Mouse (Mus musculus) liver, adult 2 months (tissue): Measurements from ENCODE around the gene Kdm5a. TPM values are rescaled to one million over a fixed set of nuclear protein-coding genes. Genes with fewer than 3 reads are reported as not detected.

Source experiments
- DNase-seq: peaks from one replicate; pipeline ENCODE4 v3.0.0-alpha.2; 2011; ENCODE audit warnings: low read depth, low spot score; ENCODE audit errors: extremely low read depth
- H3K27ac ChIP-seq: fragments of 200-500 bp; replicated peaks from 2 replicates; pipeline ENCODE4 v1.5.1; 2012; ENCODE audit warnings: low read depth, mild to moderate bottlenecking, control low read depth, inconsistent platforms, low read length; ENCODE audit not compliant: insufficient read depth
- H3K27me3 ChIP-seq: fragments of 200-500 bp; 2 replicates; pipeline ENCODE4 v1.6.1; 2012; ENCODE audit warnings: mild to moderate bottlenecking, moderate library complexity, low read length, inconsistent platforms; ENCODE audit not compliant: control insufficient read depth, insufficient read depth
- H3K36me3 ChIP-seq: fragments of 200-500 bp; 2 replicates; pipeline ENCODE4 v1.6.1; 2012; ENCODE audit warnings: low read length, inconsistent platforms; ENCODE audit not compliant: control insufficient read depth, insufficient read depth
- H3K4me1 ChIP-seq: fragments of 200-500 bp; 2 replicates; pipeline ENCODE4 v1.6.1; 2011; ENCODE audit warnings: low read length; ENCODE audit not compliant: control insufficient read depth, insufficient read depth
- H3K4me3 ChIP-seq: fragments of 200-500 bp; 2 replicates; pipeline ENCODE4 v1.5.1; 2011; ENCODE audit warnings: low read depth, mild to moderate bottlenecking, control low read depth, low read length, moderate library complexity; ENCODE audit not compliant: insufficient read depth
- H3K79me2 ChIP-seq: fragments of 200-500 bp; 2 replicates; pipeline ENCODE4 v1.6.1; 2012; ENCODE audit warnings: inconsistent platforms, mild to moderate bottlenecking, low read length, moderate library complexity; ENCODE audit not compliant: control insufficient read depth, insufficient read depth
- H3K9ac ChIP-seq: fragments of 200-500 bp; 2 replicates; pipeline ENCODE4 v1.6.1; 2012; ENCODE audit warnings: low read depth, mild to moderate bottlenecking, control low read depth, inconsistent platforms, low read length
- CTCF ChIP-seq: fragments of 200-500 bp; IDR thresholded peaks from 2 replicates; pipeline ENCODE4 v1.5.1; 2011; ENCODE audit warnings: low read depth, low read length, control low read depth
- POLR2A ChIP-seq: fragments of 200-500 bp; IDR thresholded peaks from 2 replicates; pipeline ENCODE4 v1.6.1; 2011; ENCODE audit warnings: low read length, control low read depth; ENCODE audit not compliant: insufficient read depth; ENCODE audit errors: extremely low read depth
- WGBS: fragments of 180-500 bp; shearing (Covaris S2); methylation state at CpG from one replicate; pipeline ENCODE4 v1.1.7; 2018; 5-methylcytosine and 5-hydroxymethylcytosine counted together
- polyA plus RNA-seq: library from polyadenylated mRNA; depleted of rRNA; stranded (reverse); fragments of >200 nt; gene quantifications from 2 replicates; pipeline ENCODE4 v1.2.3, GENCODE M21; 2012; rRNA removed
- total RNA-seq: library from RNA; depleted of rRNA; stranded (reverse); fragments of >200 nt; gene quantifications from 2 replicates; pipeline ENCODE4 v1.2.3, GENCODE M21; 2014; rRNA removed

Kdm5a gene
- total and polyA plus RNA-seq, 2 experiments = 2.2 to 24.2 TPM

GRCm38 (mm10) chr6:120492499-120493373, 128.8 kb downstream of the Kdm5a start:
- 3% methylated on average over 95 of the region's 95 CpGs for WGBS
- H3K36me3 ChIP-seq = no peaks in the 10 kb centered on the region
- H3K4me3 ChIP-seq = peak overlapping the region; percentile 15; the same call in 1 of the 2 replicates
- no peak overlapping the region for H3K27ac ChIP-seq
- no peak overlapping the region for H3K9ac ChIP-seq
- H3K27me3 ChIP-seq = peaks cover 23% of the 10 kb centered on the region
- no peaks in the 10 kb centered on the region for H3K79me2 ChIP-seq
- no peaks in the 10 kb centered on the region for H3K4me1 ChIP-seq
- no peak for DNase-seq
- no peak for TF ChIP-seq POLR2A
- no peak for TF ChIP-seq CTCF

- DNase-seq = no peak
- Histone ChIP-seq H3K27ac (no peak within 1 kb of the TSS), H3K27me3 (peaks cover 23% of the 10 kb centered on the region), H3K4me1 (no peaks in the 10 kb centered on the region), H3K4me3 (peak within 1 kb of the TSS; percentile 15; the same call in 1 of the 2 replicates), H3K79me2 (no peaks in the 10 kb centered on the region), H3K36me3 (no peaks in the 10 kb centered on the region), H3K9ac (0 out of 2 replicates have a peak within 1 kb of the TSS, but pooled peaks have one; percentile 20)
- TF ChIP-seq CTCF = no peak
- no peak for TF ChIP-seq POLR2A
- WGBS = 3% methylated on average over 80 of the region's 84 CpGs
Measured at GRCm38 (mm10) chr6:120493374-120494181, 129.7 kb downstream of the Kdm5a start, which contains the start of gene Tmem121b. Gene Tmem121b (minus strand): TSS chr6:120493807.

Other genes starting within 250 kb of the Kdm5a start
- not detected in 2 replicates for gene D330020A13Rik, start 69.8 kb upstream of the Kdm5a start, total RNA-seq
- gene D330020A13Rik, start 69.8 kb upstream of the Kdm5a start, polyA plus RNA-seq = not detected in 2 replicates
- 1.1 and 1.2 TPM in 2 replicates for gene B4galnt3, start 69.6 kb upstream of the Kdm5a start, total RNA-seq
- 1.2 and 1.5 TPM in 2 replicates for gene B4galnt3, start 69.6 kb upstream of the Kdm5a start, polyA plus RNA-seq
- 4.5 and 5.0 TPM in 2 replicates for gene Ccdc77, start 250 bp downstream of the Kdm5a start, total RNA-seq
- gene Ccdc77, start 250 bp downstream of the Kdm5a start, polyA plus RNA-seq = 1.0 and 1.5 TPM in 2 replicates
- gene Il17ra, start 99.1 kb downstream of the Kdm5a start, total RNA-seq = 3.6 and 6.5 TPM in 2 replicates
- 13.2 and 20.7 TPM in 2 replicates for gene Il17ra, start 99.1 kb downstream of the Kdm5a start, polyA plus RNA-seq
- gene Tmem121b, start 129.7 kb downstream of the Kdm5a start, total RNA-seq = under 0.01 TPM in 1 of 2 replicates, not detected in the other
- not detected in 2 replicates for gene Tmem121b, start 129.7 kb downstream of the Kdm5a start, polyA plus RNA-seq
- gene Hdhd5, start 167.2 kb downstream of the Kdm5a start, total RNA-seq = 21.1 and 22.3 TPM in 2 replicates
- gene Hdhd5, start 167.2 kb downstream of the Kdm5a start, polyA plus RNA-seq = 32.6 and 36.7 TPM in 2 replicates